Mouse (Mus musculus) kidney, adult 11 months (tissue): ENCODE measurements around the gene Gm10408.
"Not testable (repeated sequence)": the region's sequence is repeated elsewhere in the genome, so short reads cannot be mapped to it uniquely, and the experiment has no call there.

Source experiments
- DNase-seq: peaks from one replicate; pipeline ENCODE4 v3.0.0; 2022

The Gm10408 gene

DNA sequence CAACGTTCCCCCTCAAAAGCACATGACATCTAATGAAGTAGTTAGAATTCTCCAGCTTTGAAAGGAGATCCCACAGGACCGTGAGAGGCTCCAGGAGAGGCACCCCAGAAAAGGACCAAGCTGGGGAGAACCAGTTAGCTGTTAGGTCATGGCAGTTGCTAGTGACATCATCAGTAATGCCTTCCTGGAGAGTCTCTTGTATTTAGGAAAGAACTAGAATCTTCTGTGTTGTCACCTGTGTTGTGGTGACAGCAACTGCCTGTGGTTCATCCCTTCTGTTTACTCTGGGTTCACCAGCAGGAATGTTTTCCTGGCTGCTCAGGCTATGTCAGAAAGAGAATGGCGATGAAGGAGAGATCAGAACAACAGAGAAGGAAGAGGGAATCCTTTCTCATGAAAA lies at the start of gene Gm10408:
Gene Gm10408 (plus strand): TSS at position 301 of the 400 bp plus-strand sequence.
- DNase-seq = not testable (repeated sequence)

DNA sequence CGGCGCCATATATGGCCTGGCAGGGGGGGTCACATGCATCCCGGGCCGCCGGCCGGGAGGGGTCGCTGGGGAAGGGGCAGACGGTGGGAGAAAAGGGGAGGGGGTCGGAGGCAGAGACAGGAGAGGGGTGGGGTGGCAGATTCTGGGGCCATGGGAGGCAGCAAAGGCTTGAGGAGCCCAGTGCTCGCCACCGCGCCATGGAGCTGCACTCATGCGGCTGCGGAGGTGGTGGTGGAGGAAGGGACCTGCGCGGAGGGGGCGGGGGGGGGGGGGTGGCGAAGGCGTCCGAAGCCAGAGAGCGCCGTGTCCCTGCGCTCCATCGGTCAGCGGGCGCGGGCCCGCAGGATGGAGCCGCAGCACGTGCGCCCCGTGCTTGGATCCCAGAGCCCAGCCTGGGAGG lies 36.9 kb upstream of the Gm10408 start, which contains the start of gene Gm10409:
Gene Gm10409 (plus strand): TSS at position 301 of the 400 bp plus-strand sequence.
- DNase-seq = not testable (repeated sequence)

DNA sequence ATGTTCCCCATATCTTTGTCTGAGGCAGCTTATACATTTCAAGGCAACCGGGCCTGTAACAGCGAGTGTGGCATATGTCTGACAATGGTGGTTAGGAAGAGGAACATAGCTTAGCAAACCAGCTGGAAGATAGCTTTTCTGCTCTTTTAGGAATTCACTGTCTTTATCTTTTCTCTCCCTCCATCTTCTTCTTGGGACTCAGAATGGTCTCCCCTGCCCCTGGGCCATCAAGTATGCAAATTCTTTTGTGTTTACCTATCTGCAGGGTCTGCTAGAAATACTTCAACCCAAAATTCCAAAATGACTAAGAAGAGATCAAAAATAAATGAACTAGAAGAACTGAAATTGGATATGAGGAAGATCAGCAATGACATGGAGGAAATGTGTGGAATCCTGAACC lies 21.4 kb upstream of the Gm10408 start, which contains the start of gene Gm3005:
Gene Gm3005 (plus strand): TSS at position 301 of the 400 bp plus-strand sequence.
- DNase-seq = not testable (repeated sequence)
